Mouse (Mus musculus) effector memory CD4-positive, alpha-beta T cell, adult 5 months (primary cell): Measurements from ENCODE around the gene Zkscan1. TPM values are rescaled to one million over a fixed set of nuclear protein-coding genes. Genes with fewer than 3 reads are reported as not detected.

Source experiments
- polyA plus RNA-seq: library from polyadenylated mRNA; unstranded; fragments of 100-300 nt; shearing (Covaris generic); gene quantifications from one replicate; pipeline ENCODE4 v1.2.1, GENCODE M21; 2017

Zkscan1 gene
- 14.8 TPM for polyA plus RNA-seq

DNA sequence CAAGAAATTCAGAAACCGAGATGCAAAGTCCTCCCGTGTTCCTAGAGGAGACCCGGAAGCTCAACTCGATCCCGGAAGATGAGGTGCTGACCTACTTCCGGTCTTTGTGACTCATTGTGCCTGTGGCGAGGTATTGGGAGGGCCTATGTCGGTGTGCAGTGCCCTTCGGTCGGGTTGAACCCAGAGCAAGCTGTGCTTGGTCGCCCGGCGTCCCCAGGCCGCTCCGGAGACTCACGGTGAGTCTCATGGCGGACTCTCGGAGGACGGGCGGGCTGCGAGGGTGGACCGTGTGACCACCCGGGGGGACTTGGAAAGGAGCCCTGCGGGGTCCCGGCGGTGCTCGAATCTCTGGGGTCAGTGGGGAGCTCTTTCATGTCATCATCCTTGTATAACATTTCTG lies at the start of gene Zkscan1:
Gene Zkscan1 (plus strand): TSS at position 89 of the 400 bp plus-strand sequence.

DNA sequence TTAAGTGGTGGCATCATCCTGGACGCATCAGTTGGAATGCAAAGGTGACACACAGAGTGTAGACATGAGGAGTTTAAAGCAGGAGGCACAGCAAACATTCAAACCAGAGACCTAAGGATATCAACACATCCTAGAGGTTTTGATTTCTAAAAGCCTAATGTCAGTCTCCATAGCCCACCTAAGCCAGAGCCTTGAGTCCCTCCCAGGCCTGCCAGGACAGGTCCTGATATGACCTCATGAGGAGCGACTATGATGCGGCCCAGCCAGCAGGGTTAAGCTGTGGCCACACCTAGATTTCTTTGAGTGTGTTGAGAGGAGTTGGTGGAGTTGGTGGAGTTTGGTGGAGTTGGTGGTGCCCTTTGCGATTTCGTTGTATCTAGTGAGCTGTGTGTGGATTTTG lies 32.0 kb upstream of the Zkscan1 start, which contains the start of gene Smok3c:
Gene Smok3c (plus strand): TSS at position 301 of the 400 bp plus-strand sequence.

DNA sequence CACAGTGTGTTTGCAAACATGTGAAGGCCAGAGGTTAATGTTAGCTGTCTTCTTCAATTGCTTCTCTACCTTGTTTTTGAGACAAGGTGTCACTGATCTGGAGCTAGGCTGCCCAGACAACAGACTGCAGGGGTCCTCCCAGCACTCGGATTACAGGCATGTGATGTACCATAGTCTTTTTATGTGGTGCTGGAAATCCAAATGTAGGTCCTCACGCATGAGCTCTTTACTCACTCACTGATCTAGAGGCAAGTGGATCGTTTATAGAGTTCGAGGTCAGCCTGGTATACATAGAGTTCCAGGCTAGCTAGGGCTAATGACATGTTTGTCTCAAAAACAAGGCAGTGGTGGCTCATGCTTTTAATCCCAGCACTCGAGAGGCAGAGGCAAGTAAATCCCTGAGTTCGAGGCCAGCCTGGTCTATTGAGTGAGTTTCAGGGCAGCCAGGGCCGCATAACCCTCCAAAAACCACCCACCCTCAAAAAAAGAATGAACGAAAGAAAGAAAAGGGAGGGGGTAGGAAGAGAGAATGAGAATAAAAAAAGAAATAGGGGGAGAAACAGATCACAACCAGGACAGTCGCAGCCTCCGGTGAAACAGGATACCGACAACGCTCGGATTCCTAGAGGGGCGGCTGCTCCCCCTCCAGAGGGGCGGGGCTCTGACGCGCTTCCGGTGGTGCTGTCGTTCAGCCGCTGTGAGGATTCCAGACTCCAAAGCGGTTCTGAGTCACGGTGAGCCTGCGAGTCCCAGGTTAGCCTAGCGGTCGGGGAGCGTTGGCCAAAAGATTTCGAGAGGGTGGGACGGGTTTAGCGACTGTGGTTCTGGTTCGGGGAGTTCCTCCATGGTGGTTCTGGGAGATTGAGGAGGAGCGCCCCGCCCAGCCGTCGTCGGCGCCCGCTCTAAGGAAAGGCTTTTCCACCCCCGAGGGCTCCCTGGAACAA lies 31.6 kb downstream of the Zkscan1 start, which contains the start of gene Zscan21:
Gene Zscan21 (plus strand): TSS at position 649 of the 944 bp plus-strand sequence.

DNA sequence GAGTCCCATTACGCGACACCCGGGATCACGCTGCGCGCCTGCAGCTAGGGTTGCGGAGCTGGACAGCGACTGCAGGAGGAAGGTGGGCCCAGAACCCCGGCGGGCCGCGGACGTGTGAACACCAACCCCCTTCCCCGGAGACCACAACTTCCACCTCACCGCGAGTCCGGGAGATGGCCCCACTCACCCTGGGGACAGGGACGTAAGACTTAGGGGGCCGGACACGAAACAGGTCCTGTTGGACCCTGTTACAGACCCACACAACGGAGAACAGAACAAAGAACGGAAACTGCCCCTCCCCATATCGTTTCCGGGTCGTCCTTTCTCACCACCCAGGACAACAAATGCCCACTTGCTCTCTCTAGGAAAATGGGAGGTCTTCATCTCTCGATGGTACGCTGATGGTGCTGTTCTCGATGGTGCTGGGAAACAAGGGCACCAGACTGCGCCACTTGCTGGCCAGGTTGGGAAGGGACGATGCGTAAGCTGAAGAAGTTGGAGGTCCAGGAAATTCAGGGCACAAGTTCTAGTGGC lies 70.6 kb downstream of the Zkscan1 start, which contains the start of gene Zfp113:
Gene Zfp113 (minus strand): TSS at position 302 of the 534 bp plus-strand sequence.

Other genes with a start within 250 kb of the Zkscan1 start
- gene Pilra, start 248.8 kb upstream of the Zkscan1 start, polyA plus RNA-seq: 0.32 TPM
- not detected for gene Pilrb1, start 227.0 kb upstream of the Zkscan1 start, polyA plus RNA-seq
- gene Pilrb2, start 213.3 kb upstream of the Zkscan1 start, polyA plus RNA-seq: 0.31 TPM
- gene Cyp3a13, start 163.5 kb upstream of the Zkscan1 start, polyA plus RNA-seq: 0.25 TPM
- gene Gjc3, start 122.0 kb upstream of the Zkscan1 start, polyA plus RNA-seq: 0.09 TPM
- not detected for gene Azgp1, start 103.6 kb upstream of the Zkscan1 start, polyA plus RNA-seq
- gene Smok3a, start 63.8 kb upstream of the Zkscan1 start, polyA plus RNA-seq: 0.34 TPM
- gene Smok3b, start 63.7 kb upstream of the Zkscan1 start, polyA plus RNA-seq: not detected
- not detected for gene Smok3c, start 31.9 kb upstream of the Zkscan1 start, polyA plus RNA-seq
- 25.6 TPM for gene Zscan21, start 31.8 kb downstream of the Zkscan1 start, polyA plus RNA-seq
- gene Zfp113, start 70.7 kb downstream of the Zkscan1 start, polyA plus RNA-seq: 6.5 TPM
- gene Cops6, start 76.0 kb downstream of the Zkscan1 start, polyA plus RNA-seq: 120 TPM
- 7.1 TPM for gene Ap4m1, start 86.9 kb downstream of the Zkscan1 start, polyA plus RNA-seq
- gene Mcm7, start 87.3 kb downstream of the Zkscan1 start, polyA plus RNA-seq: 54.5 TPM
- gene Taf6, start 102.4 kb downstream of the Zkscan1 start, polyA plus RNA-seq: 30.8 TPM
- 13.4 TPM for gene Cnpy4, start 102.4 kb downstream of the Zkscan1 start, polyA plus RNA-seq
- gene Mblac1, start 109.2 kb downstream of the Zkscan1 start, polyA plus RNA-seq: not detected
- not detected for gene Nxpe5, start 140.8 kb downstream of the Zkscan1 start, polyA plus RNA-seq
- gene Lamtor4, start 170.4 kb downstream of the Zkscan1 start, polyA plus RNA-seq: 32.6 TPM
- 20.1 TPM for gene BC037034, start 178.9 kb downstream of the Zkscan1 start, polyA plus RNA-seq
- gene Gal3st4, start 187.8 kb downstream of the Zkscan1 start, polyA plus RNA-seq: not detected
- not detected for gene Gm43720, start 194.9 kb downstream of the Zkscan1 start, polyA plus RNA-seq
- gene Gpc2, start 194.9 kb downstream of the Zkscan1 start, polyA plus RNA-seq: 2.1 TPM
- gene Stag3, start 195.2 kb downstream of the Zkscan1 start, polyA plus RNA-seq: 0.75 TPM